Mouse (Mus musculus): ENCODE measurements at regions not wholly inside any gene's neighbourhood (a gene's known extent, or its start where the extent isn't known, plus 50 kb on each side); places are given as distances from the start of the nearest gene placed in this dataset.

GRCm38 (mm10) chr2:79188511-79189193 is 66.6 kb upstream of the Itga4 start:
- DNase-seq, result peak; percentile 66 to 70

- no peak for DNase-seq
These were observed 61.4 kb upstream of the Itga4 start for GRCm38 (mm10) chr2:79193851-79194250.

GRCm38 (mm10) chr2:79201677-79202076 is 53.5 kb upstream of the Itga4 start:
- no peak for DNase-seq
